Mouse (Mus musculus) kidney, postnatal 0 days (tissue): ENCODE measurements around the gene Afdn. TPM values are rescaled to one million over a fixed set of nuclear protein-coding genes. Genes with fewer than 3 reads are reported as not detected.
A peak's percentile ranks its signal among the peaks of the same experiment; 100 is the strongest.

ENCODE experiments used
- ATAC-seq: fragments of 200-750 bp; cut with Nextera tagmentation; replicated peaks from 2 replicates; pipeline ENCODE4 v1.8.0; 2017; ENCODE audit warnings: low read depth, moderate number of reproducible peaks, moderate TSS enrichment, moderate library complexity; ENCODE audit not compliant: low FRiP score
- DNase-seq: peaks from one replicate; pipeline ENCODE4 v3.0.0-alpha.2; 2016; ENCODE audit warnings: low spot score
- H3K27ac ChIP-seq: fragments of 300-500 bp; sonication (generic); 2 replicates; pipeline ENCODE4 v1.5.1; 2014; ENCODE audit warnings: mild to moderate bottlenecking
- H3K27me3 ChIP-seq: fragments of 300-500 bp; sonication (generic); 2 replicates; pipeline ENCODE4 v1.6.1; 2014; ENCODE audit warnings: low read length, mixed read lengths; ENCODE audit not compliant: insufficient read depth
- H3K36me3 ChIP-seq: fragments of 300-500 bp; sonication (generic); 2 replicates; pipeline ENCODE4 v1.6.1; 2014; ENCODE audit warnings: low read length, mixed read lengths; ENCODE audit not compliant: insufficient read depth
- H3K4me1 ChIP-seq: fragments of 300-500 bp; sonication (generic); replicated peaks from 2 replicates; pipeline ENCODE4 v1.6.1; 2014; ENCODE audit warnings: antibody characterized with exemption, low read length, mixed read lengths; ENCODE audit not compliant: insufficient read depth
- H3K4me2 ChIP-seq: fragments of 300-500 bp; sonication (generic); 2 replicates; pipeline ENCODE4 v1.6.1; 2014; ENCODE audit warnings: mild to moderate bottlenecking, low read length, moderate library complexity, mixed read lengths
- H3K4me3 ChIP-seq: fragments of 300-500 bp; sonication (generic); replicated peaks from 2 replicates; pipeline ENCODE4 v1.5.1; 2014; ENCODE audit warnings: low read depth, low read length
- H3K9ac ChIP-seq: fragments of 300-500 bp; sonication (generic); 2 replicates; pipeline ENCODE4 v1.6.1; 2014; ENCODE audit warnings: low read depth, low read length
- H3K9me3 ChIP-seq: fragments of 300-500 bp; sonication (generic); replicated peaks from 2 replicates; pipeline ENCODE4 v1.6.1; 2016; ENCODE audit warnings: low read length, inconsistent platforms, mixed read lengths
- CTCF ChIP-seq: IDR thresholded peaks from 2 replicates; pipeline ENCODE4 v1.5.1; 2016; ENCODE audit warnings: antibody characterized with exemption, low read depth, mild to moderate bottlenecking, moderate library complexity
- WGBS: fragments of 180-500 bp; shearing (Covaris S2); extraction: QIAGEN DNeasy Blood & Tissue Kit; methylation state at CpG from one replicate; pipeline ENCODE4 v1.1.7; 2014; 5-methylcytosine and 5-hydroxymethylcytosine counted together
- polyA plus RNA-seq: library from polyadenylated mRNA; unstranded; fragments of >200 nt; fragmentation: Nextera tagmentation; extraction: Ambion mirVana; gene quantifications from 2 replicates; pipeline ENCODE4 v1.2.1, GENCODE M21; 2015

Afdn gene
- polyA plus RNA-seq, 1 experiment from 2014 or later: 102 TPM

- WGBS: 49% methylated on average over 2 of the region's 2 CpGs
- TF ChIP-seq CTCF: no peak
- peak; percentile 16 for DNase-seq
- Histone ChIP-seq H3K4me2 (no peak overlapping the region), H3K27me3 (no peaks in the 10 kb centered on the region), H3K36me3 (peaks cover 12% of the 10 kb centered on the region; the same call in 1 of the 2 replicates), H3K9ac (no peak overlapping the region), H3K9me3 (no peaks in the 10 kb centered on the region), H3K27ac (no peak overlapping the region), H3K4me1 (no peaks in the 10 kb centered on the region), H3K4me3 (no peak overlapping the region)
- ATAC-seq: no peak
Measured at GRCm38 (mm10) chr17:13802836-13803408, 42.6 kb downstream of the Afdn start.

- 100% methylated on average over 1 of the region's 1 CpGs for WGBS
- H3K9me3 ChIP-seq: no peaks in the 10 kb centered on the region
- peaks cover 21% of the 10 kb centered on the region for H3K36me3 ChIP-seq
- no peaks in the 10 kb centered on the region for H3K27me3 ChIP-seq
- no peak overlapping the region for H3K27ac ChIP-seq
- DNase-seq: no peak
- H3K4me2 ChIP-seq: no peak overlapping the region
- no peak for TF ChIP-seq CTCF
- H3K4me1 ChIP-seq: no peaks in the 10 kb centered on the region
- no peak overlapping the region for H3K9ac ChIP-seq
- no peak overlapping the region for H3K4me3 ChIP-seq
- no peak for ATAC-seq
Measured at GRCm38 (mm10) chr17:13806016-13806415, 45.7 kb downstream of the Afdn start.

GRCm38 (mm10) chr17:13817789-13818188 lies 57.5 kb downstream of the Afdn start:
- TF ChIP-seq CTCF: no peak
- 0 out of 2 replicates have a peak, but pooled peaks cover 3% of the 10 kb centered on the region for H3K36me3 ChIP-seq
- no peak overlapping the region for H3K27ac ChIP-seq
- no peak for DNase-seq
- H3K27me3 ChIP-seq: no peaks in the 10 kb centered on the region
- ATAC-seq: no peak
- no peak overlapping the region for H3K9ac ChIP-seq
- H3K4me1 ChIP-seq: no peaks in the 10 kb centered on the region
- no peak overlapping the region for H3K4me2 ChIP-seq
- H3K9me3 ChIP-seq: no peaks in the 10 kb centered on the region
- 97% methylated on average over 2 of the region's 2 CpGs for WGBS
- H3K4me3 ChIP-seq: no peak overlapping the region

DNA sequence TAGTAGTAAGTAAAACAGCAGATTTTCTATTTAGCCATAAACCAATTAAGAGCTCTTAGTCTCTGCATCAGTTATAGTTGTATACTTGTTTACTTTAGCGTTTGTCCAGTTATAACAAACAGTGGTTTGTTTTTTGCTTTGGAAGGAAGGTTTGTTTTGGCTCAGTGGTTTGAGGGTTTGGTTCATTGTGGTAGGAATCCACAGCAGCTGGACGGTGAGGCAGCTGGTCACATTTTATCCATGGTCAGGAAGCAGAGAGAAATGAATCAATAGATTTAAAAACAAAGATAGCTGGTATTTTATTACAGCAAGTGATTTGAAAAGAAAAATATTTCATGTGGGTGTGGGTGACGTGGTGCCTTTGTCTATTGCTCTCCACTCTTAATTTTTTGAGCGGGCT lies 59.0 kb downstream of the Afdn start:
- DNase-seq: no peak
- Histone ChIP-seq H3K27ac (no peak overlapping the region), H3K4me3 (no peak overlapping the region), H3K9me3 (no peaks in the 10 kb centered on the region), H3K4me2 (no peak overlapping the region), H3K36me3 (0 out of 2 replicates have a peak, but pooled peaks cover 3% of the 10 kb centered on the region), H3K4me1 (no peaks in the 10 kb centered on the region), H3K27me3 (no peaks in the 10 kb centered on the region), H3K9ac (no peak overlapping the region)
- no peak for TF ChIP-seq CTCF
- 79% methylated on average over 4 of the region's 4 CpGs for WGBS
- ATAC-seq: no peak

DNA sequence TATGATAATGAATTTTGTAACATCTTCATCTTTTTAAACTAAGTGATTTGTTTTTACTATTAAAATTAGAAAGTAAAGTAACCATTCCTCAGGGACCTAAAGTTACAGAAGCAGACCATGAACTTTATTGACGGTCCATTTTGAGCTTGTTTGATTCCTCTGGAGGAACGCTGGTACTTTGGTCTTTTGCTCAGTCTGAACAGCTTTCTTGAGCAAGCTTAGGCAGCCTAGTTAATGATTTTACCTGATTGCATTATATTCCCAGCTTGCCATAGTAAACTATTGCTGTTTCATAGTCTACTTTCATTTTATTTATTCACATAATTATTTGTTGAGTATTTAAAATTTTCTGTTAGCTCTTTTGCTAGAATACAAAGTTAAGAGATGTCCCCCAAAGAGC lies 60.3 kb downstream of the Afdn start:
- DNase-seq: no peak
- H3K4me2 ChIP-seq: no peak overlapping the region
- TF ChIP-seq CTCF: no peak
- H3K27me3 ChIP-seq: no peaks in the 10 kb centered on the region
- no peaks in the 10 kb centered on the region for H3K9me3 ChIP-seq
- H3K9ac ChIP-seq: no peak overlapping the region
- WGBS: 97% methylated on average over 2 of the region's 2 CpGs
- H3K27ac ChIP-seq: no peak overlapping the region
- no peak for ATAC-seq
- peaks cover 8% of the 10 kb centered on the region; the same call in 1 of the 2 replicates for H3K36me3 ChIP-seq
- no peak overlapping the region for H3K4me3 ChIP-seq
- no peaks in the 10 kb centered on the region for H3K4me1 ChIP-seq

DNA sequence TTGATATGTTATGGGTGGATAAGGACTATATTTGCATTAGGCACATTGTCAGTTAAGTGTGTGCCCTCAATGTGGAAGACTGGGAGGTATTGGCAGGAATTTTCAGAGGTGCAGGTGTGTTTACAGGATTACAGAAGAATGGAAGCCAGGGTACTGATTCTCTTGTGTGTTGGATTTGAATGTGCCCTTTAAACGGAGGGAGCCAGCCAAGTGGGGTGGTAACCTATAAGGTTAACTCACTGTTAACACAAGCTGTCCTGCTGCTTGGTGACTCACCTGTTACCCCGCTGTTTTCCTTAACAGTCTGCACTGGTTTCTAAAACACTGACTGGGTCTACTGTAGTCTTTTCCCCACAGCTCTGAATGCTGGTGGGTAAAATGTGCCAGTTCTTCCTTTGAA lies 65.1 kb downstream of the Afdn start:
- peaks cover 6% of the 10 kb centered on the region; the same call in 1 of the 2 replicates for H3K36me3 ChIP-seq
- no peak overlapping the region for H3K4me3 ChIP-seq
- WGBS: 86% methylated on average over 2 of the region's 2 CpGs
- H3K9ac ChIP-seq: no peak overlapping the region
- no peaks in the 10 kb centered on the region for H3K9me3 ChIP-seq
- ATAC-seq (no peak), DNase-seq (no peak)
- H3K4me2 ChIP-seq: no peak overlapping the region
- no peak for TF ChIP-seq CTCF
- no peaks in the 10 kb centered on the region for H3K4me1 ChIP-seq
- no peak overlapping the region for H3K27ac ChIP-seq
- H3K27me3 ChIP-seq: no peaks in the 10 kb centered on the region

- Histone ChIP-seq H3K36me3 (peaks cover 26% of the 10 kb centered on the region), H3K4me3 (no peak overlapping the region), H3K9ac (no peak overlapping the region), H3K27me3 (no peaks in the 10 kb centered on the region), H3K9me3 (no peaks in the 10 kb centered on the region), H3K27ac (no peak overlapping the region), H3K4me2 (no peak overlapping the region), H3K4me1 (no peaks in the 10 kb centered on the region)
- DNase-seq (no peak), ATAC-seq (no peak)
- 92% methylated on average over 1 of the region's 1 CpGs for WGBS
- no peak for TF ChIP-seq CTCF
Measured at GRCm38 (mm10) chr17:13830234-13830633, 69.9 kb downstream of the Afdn start.
